Mouse (Mus musculus): Measurements from ENCODE around the gene Retreg3. TPM values are rescaled to one million over a fixed set of nuclear protein-coding genes. Genes with fewer than 3 reads are reported as not detected.
"Not testable (repeated sequence)": the region's sequence is repeated elsewhere in the genome, so short reads cannot be mapped to it uniquely, and the experiment has no call there.

Retreg3 gene
- polyA plus RNA-seq, 1 experiment: 57.8 TPM

DNA sequence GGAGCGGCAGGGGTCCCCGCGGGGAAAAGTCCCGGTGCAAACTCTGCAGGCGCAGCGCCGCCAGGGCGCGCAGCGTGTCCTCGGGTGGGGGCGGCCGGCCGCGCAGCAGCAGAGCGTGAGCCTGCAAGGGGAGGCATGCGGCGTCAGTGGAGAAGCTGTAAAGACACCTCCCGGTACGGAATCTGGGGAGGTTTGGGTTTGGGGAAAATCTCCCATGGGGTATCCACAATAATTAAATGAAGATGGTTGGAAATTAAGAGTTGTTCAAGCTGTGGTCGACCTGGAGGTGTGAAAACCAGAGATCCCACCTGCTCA lies 44.6 kb upstream of the Retreg3 start:
- DNase-seq (ENCODE audit: low read depth in 1 of 2, low spot score in 2 of 2): no peak
- no peak for TF ChIP-seq CTCF (IDR thresholded peaks at IDR 0.05; ENCODE audit: extremely low read depth, insufficient read depth, insufficient read length, insufficient replicate concordance)
- TF ChIP-seq POLR2A (IDR thresholded peaks at IDR 0.05; ENCODE audit: low read depth, low read length): no peak
- peaks cover 6% of the 10 kb centered on the region for H3K4me1 ChIP-seq (ENCODE audit: control insufficient read depth, insufficient read depth, insufficient read length)
- WGBS: 35% methylated on average over 21 of the region's 21 CpGs
- no peaks in the 10 kb centered on the region for H3K36me3 ChIP-seq (ENCODE audit: control insufficient read depth, insufficient read depth, low read length)
- H3K4me3 ChIP-seq (ENCODE audit: extremely low read depth, insufficient read depth, insufficient read length): peak overlapping the region; percentile 3; the same call in 1 of the 2 replicates
- peaks cover 26% of the 10 kb centered on the region for H3K27me3 ChIP-seq (ENCODE audit: control insufficient read depth, insufficient read depth, low read length)
- H3K27ac ChIP-seq (ENCODE audit: insufficient read depth, low read length): no peak overlapping the region

DNA sequence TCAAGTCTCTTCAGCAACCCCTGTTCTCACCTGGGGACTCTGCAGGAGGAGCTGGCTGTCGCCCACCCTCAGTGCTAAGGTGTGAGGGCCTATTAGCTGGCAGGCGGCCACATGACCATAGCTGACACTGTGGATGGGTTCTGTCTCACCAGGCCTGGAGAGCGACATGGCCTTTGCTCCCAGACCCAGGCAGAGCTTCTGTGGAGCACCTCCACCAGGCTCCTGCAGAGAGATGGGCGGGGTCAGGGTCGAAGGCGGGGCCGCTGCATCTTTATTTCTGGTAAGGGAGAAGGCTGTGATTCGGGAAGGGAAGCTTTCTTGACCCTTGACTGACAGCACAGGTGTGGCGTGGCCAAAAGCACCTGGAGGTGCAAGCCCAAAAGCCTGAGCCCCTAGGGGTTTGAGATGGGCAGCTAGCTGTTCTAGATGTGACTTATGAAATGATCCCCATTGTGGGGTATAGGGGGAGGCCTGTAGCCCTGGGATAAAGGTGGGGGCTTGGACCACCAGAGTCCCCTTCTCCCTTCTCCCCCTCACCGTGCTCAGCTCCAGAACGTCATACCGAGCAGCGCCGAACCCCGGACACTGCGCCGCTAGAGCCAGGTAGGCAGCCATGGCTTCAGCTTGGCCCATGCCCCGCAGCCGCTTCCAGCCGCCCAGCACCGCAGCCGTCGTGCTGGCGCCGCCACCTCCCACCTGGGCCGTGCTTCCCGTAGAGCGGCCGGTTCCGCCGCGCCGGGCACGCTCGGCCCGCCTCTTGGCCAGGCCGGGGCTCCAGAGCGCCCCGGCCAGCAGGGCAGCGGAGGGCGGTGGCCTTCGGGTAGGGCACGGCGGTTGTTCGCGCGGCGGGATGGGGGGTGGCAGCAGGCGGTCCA lies 44.0 kb upstream of the Retreg3 start:
- H3K27me3 ChIP-seq (ENCODE audit: control insufficient read depth, insufficient read depth, low read length): peaks cover 26% of the 10 kb centered on the region

GRCm38 (mm10) chr11:101162772-101163171 lies 43.1 kb upstream of the Retreg3 start:
- peaks cover 23% of the 10 kb centered on the region for H3K27me3 ChIP-seq (ENCODE audit: control insufficient read depth, insufficient read depth, low read length)
- no peak overlapping the region for H3K27ac ChIP-seq (ENCODE audit: insufficient read depth, low read length)
- no peaks in the 10 kb centered on the region for H3K36me3 ChIP-seq (ENCODE audit: control insufficient read depth, insufficient read depth, low read length)
- DNase-seq (ENCODE audit: low read depth in 1 of 2, low spot score in 2 of 2): no peak
- 86% methylated on average over 5 of the region's 5 CpGs for WGBS
- TF ChIP-seq POLR2A (IDR thresholded peaks at IDR 0.05; ENCODE audit: low read depth, low read length) (no peak), CTCF (IDR thresholded peaks at IDR 0.05; ENCODE audit: extremely low read depth, insufficient read depth, insufficient read length, insufficient replicate concordance) (no peak)
- no peak overlapping the region for H3K4me3 ChIP-seq (ENCODE audit: extremely low read depth, insufficient read depth, insufficient read length)
- peaks cover 6% of the 10 kb centered on the region for H3K4me1 ChIP-seq (ENCODE audit: control insufficient read depth, insufficient read depth, insufficient read length)

More for the DNA sequence above, 44.0 kb upstream of the Retreg3 start:
- H3K27ac ChIP-seq (ENCODE audit: insufficient read depth, low read length): no peak overlapping the region
- H3K4me3 ChIP-seq (ENCODE audit: extremely low read depth, insufficient read depth, insufficient read length): peak overlapping the region; percentile 3; the same call in 1 of the 2 replicates
- no peak for DNase-seq (ENCODE audit: low read depth in 1 of 2, low spot score in 2 of 2)
- no peaks in the 10 kb centered on the region for H3K36me3 ChIP-seq (ENCODE audit: control insufficient read depth, insufficient read depth, low read length)
- 23% methylated on average over 49 of the region's 49 CpGs for WGBS
- TF ChIP-seq POLR2A (IDR thresholded peaks at IDR 0.05; ENCODE audit: low read depth, low read length) (no peak), CTCF (IDR thresholded peaks at IDR 0.05; ENCODE audit: extremely low read depth, insufficient read depth, insufficient read length, insufficient replicate concordance) (no peak)
- peaks cover 6% of the 10 kb centered on the region for H3K4me1 ChIP-seq (ENCODE audit: control insufficient read depth, insufficient read depth, insufficient read length)

GRCm38 (mm10) chr11:101162301-101162700 lies 42.6 kb upstream of the Retreg3 start:
- H3K27me3 ChIP-seq (ENCODE audit: control insufficient read depth, insufficient read depth, low read length): peaks cover 22% of the 10 kb centered on the region
- H3K36me3 ChIP-seq (ENCODE audit: control insufficient read depth, insufficient read depth, low read length): no peaks in the 10 kb centered on the region
- no peak overlapping the region for H3K4me3 ChIP-seq (ENCODE audit: extremely low read depth, insufficient read depth, insufficient read length)
- 73% methylated on average over 5 of the region's 5 CpGs for WGBS
- peaks cover 6% of the 10 kb centered on the region for H3K4me1 ChIP-seq (ENCODE audit: control insufficient read depth, insufficient read depth, insufficient read length)
- TF ChIP-seq POLR2A (IDR thresholded peaks at IDR 0.05; ENCODE audit: low read depth, low read length): no peak
- TF ChIP-seq CTCF (IDR thresholded peaks at IDR 0.05; ENCODE audit: extremely low read depth, insufficient read depth, insufficient read length, insufficient replicate concordance): no peak
- DNase-seq (ENCODE audit: low read depth in 1 of 2, low spot score in 2 of 2): no peak
- H3K27ac ChIP-seq (ENCODE audit: insufficient read depth, low read length): no peak overlapping the region

DNA sequence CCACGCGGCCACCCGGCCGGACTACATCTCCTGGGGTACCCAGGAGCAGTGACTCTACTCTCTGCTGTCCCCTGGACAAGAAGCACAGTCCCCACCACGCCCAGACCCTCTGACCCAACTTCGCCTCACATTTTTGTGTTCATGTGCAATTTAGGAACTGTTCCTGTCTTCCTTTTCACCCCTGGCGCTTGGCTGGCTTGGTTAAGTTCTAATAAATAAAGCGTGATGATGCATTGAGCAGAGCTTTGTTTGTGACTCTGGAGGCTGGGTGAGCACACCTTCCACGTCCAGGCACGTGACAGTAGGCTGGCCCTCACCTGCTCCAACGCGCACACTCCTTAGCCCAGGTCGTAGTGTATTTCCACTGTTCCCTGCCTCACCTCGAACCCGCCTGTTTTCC lies 41.9 kb upstream of the Retreg3 start:
- no peak for TF ChIP-seq POLR2A (IDR thresholded peaks at IDR 0.05; ENCODE audit: low read depth, low read length)
- no peak for TF ChIP-seq CTCF (IDR thresholded peaks at IDR 0.05; ENCODE audit: extremely low read depth, insufficient read depth, insufficient read length, insufficient replicate concordance)
- Histone ChIP-seq H3K27me3 (ENCODE audit: control insufficient read depth, insufficient read depth, low read length) (peaks cover 22% of the 10 kb centered on the region), H3K4me3 (ENCODE audit: extremely low read depth, insufficient read depth, insufficient read length) (no peak overlapping the region), H3K27ac (ENCODE audit: insufficient read depth, low read length) (no peak overlapping the region), H3K4me1 (ENCODE audit: control insufficient read depth, insufficient read depth, insufficient read length) (peaks cover 6% of the 10 kb centered on the region), H3K36me3 (ENCODE audit: control insufficient read depth, insufficient read depth, low read length) (no peaks in the 10 kb centered on the region)
- DNase-seq (ENCODE audit: low read depth in 1 of 2, low spot score in 2 of 2): no peak
- WGBS: 91% methylated on average over 15 of the region's 15 CpGs

DNA sequence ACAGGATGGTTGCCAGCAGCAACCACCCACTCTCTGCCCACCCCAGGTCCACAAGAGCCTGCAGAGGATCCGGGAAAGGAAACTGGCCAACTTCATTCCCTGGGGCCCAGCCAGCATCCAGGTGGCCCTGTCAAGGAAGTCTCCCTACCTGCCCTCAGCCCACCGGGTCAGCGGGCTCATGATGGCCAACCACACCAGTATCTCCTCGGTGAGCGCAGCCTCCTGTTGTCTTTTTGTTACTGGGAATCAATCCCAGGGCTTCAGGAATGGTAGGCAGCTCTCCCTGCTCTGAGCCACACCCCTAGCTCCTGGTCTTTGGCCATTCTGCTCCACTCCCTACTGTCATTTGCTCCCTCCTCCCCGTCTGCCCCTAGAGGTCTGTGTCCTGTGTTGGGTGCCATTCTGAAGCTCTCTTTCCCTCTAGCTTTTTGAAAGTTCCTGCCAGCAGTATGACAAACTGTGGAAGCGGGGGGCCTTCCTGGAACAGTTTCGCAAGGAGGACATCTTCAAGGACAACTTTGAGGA lies 41.4 kb upstream of the Retreg3 start:
- H3K36me3 ChIP-seq (ENCODE audit: control insufficient read depth, insufficient read depth, low read length); H3K4me1 ChIP-seq (ENCODE audit: control insufficient read depth, insufficient read depth, insufficient read length); H3K27ac ChIP-seq (ENCODE audit: insufficient read depth, low read length); DNase-seq (ENCODE audit: low read depth in 1 of 2, low spot score in 2 of 2); H3K4me3 ChIP-seq (ENCODE audit: extremely low read depth, insufficient read depth, insufficient read length): not testable (repeated sequence)
- WGBS: 85% methylated on average over 8 of the region's 8 CpGs
- H3K27me3 ChIP-seq (ENCODE audit: control insufficient read depth, insufficient read depth, low read length): peaks cover 19% of the 10 kb centered on the region

DNA sequence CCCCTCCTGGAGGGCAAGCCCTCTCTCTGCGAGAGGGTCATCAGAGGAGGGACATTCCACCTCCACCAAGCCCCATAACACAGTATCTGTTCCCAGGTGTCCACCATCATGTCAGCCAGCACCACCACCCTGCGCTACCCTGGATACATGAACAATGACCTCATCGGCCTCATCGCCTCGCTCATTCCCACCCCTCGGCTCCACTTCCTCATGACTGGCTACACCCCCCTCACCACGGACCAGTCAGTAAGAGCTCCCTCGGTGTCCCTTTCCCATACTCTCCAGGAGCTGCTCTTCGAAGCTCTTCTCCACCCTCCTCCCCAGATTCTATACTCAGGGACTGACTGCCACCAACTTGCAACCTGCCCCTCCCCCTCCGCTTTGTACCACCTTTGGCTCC lies 40.5 kb upstream of the Retreg3 start:
- not testable (repeated sequence) for DNase-seq (ENCODE audit: low read depth in 1 of 2, low spot score in 2 of 2); H3K4me3 ChIP-seq (ENCODE audit: extremely low read depth, insufficient read depth, insufficient read length); H3K4me1 ChIP-seq (ENCODE audit: control insufficient read depth, insufficient read depth, insufficient read length); H3K27ac ChIP-seq (ENCODE audit: insufficient read depth, low read length); H3K36me3 ChIP-seq (ENCODE audit: control insufficient read depth, insufficient read depth, low read length)
- WGBS: 78% methylated on average over 10 of the region's 10 CpGs
- H3K27me3 ChIP-seq (ENCODE audit: control insufficient read depth, insufficient read depth, low read length): peaks cover 16% of the 10 kb centered on the region
